Mouse (Mus musculus) cerebellum, adult 18-20 months (tissue): ENCODE results near the gene 9530077C05Rik.
"Not testable (repeated sequence)": the region's sequence is repeated elsewhere in the genome, so short reads cannot be mapped to it uniquely, and the experiment has no call there.

Experiments used
- DNase-seq, 2 experiments: peaks; one replicate each; pipeline ENCODE4 v3.0.0; 2021

Gene 9530077C05Rik

GRCm38 (mm10) chr9:22420491-22420890 lies 9.2 kb downstream of the 9530077C05Rik start:
- DNase-seq = peak; percentile 33 to 57

GRCm38 (mm10) chr9:22422559-22422958 lies 11.2 kb downstream of the 9530077C05Rik start:
- DNase-seq = no peak

GRCm38 (mm10) chr9:22423507-22423906 lies 12.2 kb downstream of the 9530077C05Rik start:
- DNase-seq = no peak

GRCm38 (mm10) chr9:22424196-22424595 lies 12.9 kb downstream of the 9530077C05Rik start:
- DNase-seq = no peak

- no peak for DNase-seq
Observed at GRCm38 (mm10) chr9:22424719-22425118, 13.4 kb downstream of the 9530077C05Rik start.

- DNase-seq = no peak
Observed at GRCm38 (mm10) chr9:22428028-22428665, 16.8 kb downstream of the 9530077C05Rik start.

- no peak for DNase-seq
Observed at GRCm38 (mm10) chr9:22428666-22429410, 17.5 kb downstream of the 9530077C05Rik start.

GRCm38 (mm10) chr9:22429533-22430241 lies 18.4 kb downstream of the 9530077C05Rik start:
- peak; percentile 19 to 35 for DNase-seq

- no peak for DNase-seq
Observed at GRCm38 (mm10) chr9:22430315-22430840, 19.1 kb downstream of the 9530077C05Rik start.

GRCm38 (mm10) chr9:22433221-22433620 lies 21.9 kb downstream of the 9530077C05Rik start:
- DNase-seq = no peak

GRCm38 (mm10) chr9:22434101-22434500 lies 22.8 kb downstream of the 9530077C05Rik start:
- DNase-seq = no peak

GRCm38 (mm10) chr9:22438826-22439225 lies 27.5 kb downstream of the 9530077C05Rik start:
- DNase-seq = no peak

GRCm38 (mm10) chr9:22443157-22443556 lies 31.8 kb downstream of the 9530077C05Rik start:
- DNase-seq = no peak

- no peak for DNase-seq
Observed at GRCm38 (mm10) chr9:22445123-22445522, 33.8 kb downstream of the 9530077C05Rik start.

GRCm38 (mm10) chr9:22447213-22447612 lies 35.9 kb downstream of the 9530077C05Rik start:
- no peak for DNase-seq

- DNase-seq = peak; percentile 35 to 39
Observed at GRCm38 (mm10) chr9:22448420-22448819, 37.1 kb downstream of the 9530077C05Rik start.

- no peak for DNase-seq
Observed at GRCm38 (mm10) chr9:22449209-22449608, 37.9 kb downstream of the 9530077C05Rik start.

- DNase-seq = no peak
Observed at GRCm38 (mm10) chr9:22452697-22453096, 41.4 kb downstream of the 9530077C05Rik start.

- DNase-seq = no peak
Observed at GRCm38 (mm10) chr9:22453501-22453924, 42.2 kb downstream of the 9530077C05Rik start.

GRCm38 (mm10) chr9:22453990-22454389 lies 42.7 kb downstream of the 9530077C05Rik start, which contains the start of gene Gm17545:
TSS of gene Gm17545 (plus strand) at chr9:22454290.
- not testable (repeated sequence) for DNase-seq

GRCm38 (mm10) chr9:22455041-22455440 lies 43.7 kb downstream of the 9530077C05Rik start:
- no peak for DNase-seq

- no peak for DNase-seq
Observed at GRCm38 (mm10) chr9:22457142-22457835, 46.0 kb downstream of the 9530077C05Rik start.

- peak; percentile 93 to 94 for DNase-seq
Observed at GRCm38 (mm10) chr9:22461946-22462345, 50.6 kb downstream of the 9530077C05Rik start.
